ENCODE assay signal across 42 mouse cellular contexts in genomic region chr3:54714253-54714652, GRCm38 (mm10). TPM values are rescaled to one million over a fixed set of nuclear protein-coding genes. Genes with fewer than 3 reads are reported as not detected.
"Had no signal": no experiment of that assay in that cellular context is flagged by ENCODE, and none has a peak within 500 bp of the region (broad histone marks: within the 10 kb centered on the region; RNA-seq: fewer than 3 reads in every experiment).

TSS of gene Gm21958 (minus strand) at chr3:54714353.

- H3K4me1 ChIP-seq: limb, embryonic 10.5 days; limb, embryonic 12.5 days; limb, embryonic 13.5 days; limb, embryonic 15.5 days; liver, embryonic 12.5 days; liver, embryonic 13.5 days; liver, embryonic 15.5 days; lung, embryonic 15.5 days; midbrain, embryonic 10.5 days; midbrain, embryonic 12.5 days; midbrain, embryonic 13.5 days; midbrain, embryonic 15.5 days; neural tube, embryonic 12.5 days had no signal

- DNase-seq: left cerebral cortex, postnatal 4 days; liver; liver, embryonic 13.5 days; liver, postnatal 0 days; lung, adult 18-20 months; lung, adult 2 months; lung, embryonic 14.5 days; lung, postnatal 10 days; lung, postnatal 14 days; lung, postnatal 36 days; lung, postnatal 4 days; midbrain, embryonic 14.5 days had no signal

- H3K4me3 ChIP-seq: limb, embryonic 10.5 days; limb, embryonic 12.5 days; limb, embryonic 13.5 days; limb, embryonic 15.5 days; liver, embryonic 12.5 days; liver, embryonic 13.5 days; liver, embryonic 15.5 days; lung, embryonic 15.5 days; megakaryocyte, embryonic 14.5 days; midbrain, embryonic 10.5 days; midbrain, embryonic 12.5 days; midbrain, embryonic 13.5 days; midbrain, embryonic 15.5 days; myocyte; neural tube, embryonic 12.5 days had no signal

- H3K27ac ChIP-seq: limb, embryonic 10.5 days; limb, embryonic 12.5 days; limb, embryonic 13.5 days; limb, embryonic 15.5 days; liver, embryonic 12.5 days; liver, embryonic 13.5 days; liver, embryonic 14.5 days; liver, embryonic 15.5 days; lung, embryonic 15.5 days; macrophage; midbrain, embryonic 10.5 days; midbrain, embryonic 12.5 days; midbrain, embryonic 13.5 days; midbrain, embryonic 15.5 days; neural tube, embryonic 12.5 days had no signal

RNA-seq across cellular contexts. Expression of gene Gm21958, which starts in this region (rescaled TPM):
- total RNA-seq: left cerebral cortex, postnatal 10 days; left cerebral cortex, postnatal 14 days; left cerebral cortex, postnatal 25 days; left cerebral cortex, postnatal 36 days; left cerebral cortex, postnatal 4 days; liver, adult 2 months; megakaryocyte progenitor cell, adult 5-6 weeks; megakaryocyte, adult 5-6 weeks; megakaryocyte-erythroid progenitor cell, adult 5-6 weeks; midbrain, postnatal 0 days; monocyte, adult 5-6 weeks had no signal
- polyA plus RNA-seq: limb, embryonic 12.5 days; limb, embryonic 14.5 days; liver, adult 2 months; liver, embryonic 11.5 days; liver, embryonic 12.5 days; liver, embryonic 13.5 days; liver, embryonic 14.5 days; liver, embryonic 16.5 days; liver, postnatal 0 days; lung, adult 2 months; lung, postnatal 0 days; macrophage; midbrain, embryonic 15.5 days; midbrain, postnatal 0 days; myocyte; neural tube, embryonic 12.5 days had no signal
